Mouse (Mus musculus) thymus, postnatal 25 days (tissue): Measurements from ENCODE around the gene Sipa1l3.

Experiments used
- DNase-seq: peaks from one replicate; pipeline ENCODE4 v3.0.0; 2022

Sipa1l3 gene

DNA sequence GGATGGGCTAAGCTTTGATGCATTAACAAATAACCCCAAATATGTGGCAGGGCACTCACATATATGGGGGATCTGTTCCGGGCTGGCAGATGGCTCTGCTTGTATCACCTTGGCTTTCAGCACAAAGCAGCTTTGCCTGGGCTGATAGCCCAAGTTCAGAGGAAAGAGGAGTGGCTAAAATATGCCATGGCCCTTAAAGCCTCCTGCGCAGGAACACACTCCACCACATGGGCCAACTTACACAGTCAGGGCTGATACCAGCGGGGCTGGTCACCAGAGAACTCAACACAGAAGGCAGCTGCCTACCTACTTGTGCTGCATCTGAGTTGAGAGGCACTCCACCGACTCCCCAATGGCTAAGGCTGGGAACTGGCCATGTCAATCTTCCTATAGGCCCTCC, 111.6 kb downstream of the Sipa1l3 start:
- no peak for DNase-seq

DNA sequence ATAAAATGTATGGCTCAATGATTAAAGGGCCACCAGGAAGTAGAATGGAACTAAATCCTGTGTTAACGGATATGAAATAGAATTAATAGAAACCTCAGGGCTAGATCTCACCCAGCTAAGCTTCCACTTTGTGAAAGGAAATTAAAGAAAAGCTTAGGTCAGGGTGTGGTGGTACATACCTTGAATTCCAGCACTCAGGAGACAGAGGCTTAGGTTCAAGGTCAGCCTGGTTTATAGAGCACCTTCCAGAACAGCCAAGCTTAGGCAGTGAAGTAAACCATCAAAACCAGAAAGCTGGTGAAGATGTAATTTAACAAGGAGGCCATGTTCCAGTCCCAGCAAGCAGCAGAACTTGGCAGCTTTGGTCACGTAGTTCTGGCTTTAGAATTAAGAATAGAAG, 114.3 kb downstream of the Sipa1l3 start:
- DNase-seq = no peak

DNA sequence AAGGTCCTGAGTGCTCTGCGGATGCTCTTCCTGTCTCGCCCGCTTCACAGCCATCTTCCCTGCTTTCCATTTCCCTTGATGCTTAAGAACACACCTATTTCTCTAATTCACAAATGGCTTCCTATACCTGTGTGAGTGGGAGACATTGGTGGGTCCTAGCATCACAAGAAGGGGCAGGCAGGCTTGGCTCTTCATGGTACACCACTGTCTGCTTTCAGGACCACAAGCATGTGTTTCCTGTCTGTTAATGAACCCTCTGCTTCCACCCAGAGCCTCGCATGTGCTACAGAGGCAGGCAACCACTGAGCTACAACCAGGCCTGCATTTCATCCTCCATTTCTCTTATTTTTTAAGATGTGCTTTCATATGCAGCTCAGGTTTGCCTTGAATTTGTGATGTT, 116.4 kb downstream of the Sipa1l3 start:
- no peak for DNase-seq

DNA sequence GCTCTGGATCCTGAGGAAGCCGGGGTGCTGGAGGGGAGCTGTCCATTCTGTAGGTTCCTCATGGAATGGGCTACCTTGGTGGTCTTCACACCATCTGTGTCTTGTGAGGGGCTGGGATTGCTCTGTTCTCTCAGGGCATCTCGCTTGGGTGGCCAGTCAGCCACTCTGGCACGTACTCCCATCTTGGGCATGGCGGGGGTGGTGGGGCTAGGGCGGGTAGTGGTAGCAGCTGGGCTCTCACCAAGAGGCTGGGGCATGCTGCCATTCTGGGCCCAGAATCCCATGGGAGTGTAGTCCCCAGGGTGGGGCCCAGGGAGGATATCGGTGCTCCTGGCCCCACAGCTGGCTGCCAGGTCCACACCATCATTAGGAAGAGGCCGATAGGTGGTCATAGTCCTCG, 118.0 kb downstream of the Sipa1l3 start:
- no peak for DNase-seq

DNA sequence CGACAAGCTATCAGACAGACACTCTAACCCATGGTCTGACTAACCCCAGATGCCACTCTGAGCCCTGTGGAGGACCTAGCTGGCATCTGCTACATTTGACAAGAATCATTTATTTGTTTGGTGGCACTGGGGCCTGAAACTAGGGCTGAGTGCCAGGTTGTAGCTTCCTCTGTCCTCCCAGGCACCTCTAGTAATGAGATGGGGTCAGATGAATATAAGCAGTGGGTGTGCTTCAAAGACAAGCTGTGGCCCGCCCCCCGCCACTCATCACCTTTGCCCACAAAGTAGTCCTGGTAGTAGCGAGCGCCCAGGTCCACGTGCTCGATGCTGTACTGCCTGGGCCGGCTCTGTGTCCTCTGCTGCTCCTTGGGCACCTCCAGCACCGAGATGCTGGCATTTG, 119.4 kb downstream of the Sipa1l3 start:
- no peak for DNase-seq

- no peak for DNase-seq
Observed at GRCm38 (mm10) chr7:29397486-29397885, 121.0 kb downstream of the Sipa1l3 start.

GRCm38 (mm10) chr7:29396943-29397340, 121.5 kb downstream of the Sipa1l3 start:
- no peak for DNase-seq

GRCm38 (mm10) chr7:29396216-29396942, 122.1 kb downstream of the Sipa1l3 start:
- DNase-seq = no peak

GRCm38 (mm10) chr7:29395179-29395578, 123.3 kb downstream of the Sipa1l3 start:
- no peak for DNase-seq

DNA sequence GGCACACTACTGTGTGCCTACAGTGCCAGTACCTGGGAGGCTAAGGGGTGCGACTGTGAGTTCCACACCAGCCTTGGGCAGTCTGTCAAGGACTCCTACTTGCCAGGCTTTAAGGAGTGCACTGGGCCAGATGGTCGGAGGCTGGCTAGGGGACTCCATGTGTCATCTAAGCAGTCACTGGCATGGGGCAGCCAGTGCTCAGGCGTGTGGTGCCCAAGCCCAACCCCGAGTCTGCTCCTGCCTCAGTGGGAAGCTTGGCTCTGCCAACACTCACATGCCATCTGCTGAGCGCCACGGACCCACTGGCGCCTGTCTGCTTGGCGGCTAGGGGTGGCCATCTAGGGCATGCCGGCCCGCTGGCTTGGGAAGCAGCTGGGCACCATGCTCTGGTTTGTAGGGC, 125.1 kb downstream of the Sipa1l3 start:
- no peak for DNase-seq

- no peak for DNase-seq
Observed at GRCm38 (mm10) chr7:29392805-29393204, 125.6 kb downstream of the Sipa1l3 start.

GRCm38 (mm10) chr7:29391761-29392512, 126.5 kb downstream of the Sipa1l3 start:
- no peak for DNase-seq

- no peak for DNase-seq
Observed at GRCm38 (mm10) chr7:29391112-29391760, 127.2 kb downstream of the Sipa1l3 start.

DNA sequence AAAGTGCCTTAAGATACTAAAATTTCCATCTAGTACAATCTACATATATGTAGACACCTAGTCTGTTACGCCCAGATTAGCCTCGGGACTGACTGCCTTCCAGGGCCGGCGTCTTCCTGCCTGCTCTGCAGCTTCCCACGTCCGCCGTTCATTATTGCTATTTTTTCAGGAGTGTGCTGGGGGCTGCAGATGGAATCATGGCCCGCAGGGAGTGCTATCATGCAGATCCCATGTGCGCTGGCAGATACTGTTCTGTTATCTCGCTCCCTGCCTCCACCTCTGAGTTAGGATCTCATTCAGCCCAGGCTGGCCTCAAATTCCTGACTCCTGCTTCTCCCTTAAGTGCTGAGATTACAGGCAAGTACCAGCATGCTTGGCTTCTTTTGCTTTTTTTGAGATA, 128.2 kb downstream of the Sipa1l3 start:
- no peak for DNase-seq

GRCm38 (mm10) chr7:29387524-29388068, 130.8 kb downstream of the Sipa1l3 start:
- DNase-seq = no peak

DNA sequence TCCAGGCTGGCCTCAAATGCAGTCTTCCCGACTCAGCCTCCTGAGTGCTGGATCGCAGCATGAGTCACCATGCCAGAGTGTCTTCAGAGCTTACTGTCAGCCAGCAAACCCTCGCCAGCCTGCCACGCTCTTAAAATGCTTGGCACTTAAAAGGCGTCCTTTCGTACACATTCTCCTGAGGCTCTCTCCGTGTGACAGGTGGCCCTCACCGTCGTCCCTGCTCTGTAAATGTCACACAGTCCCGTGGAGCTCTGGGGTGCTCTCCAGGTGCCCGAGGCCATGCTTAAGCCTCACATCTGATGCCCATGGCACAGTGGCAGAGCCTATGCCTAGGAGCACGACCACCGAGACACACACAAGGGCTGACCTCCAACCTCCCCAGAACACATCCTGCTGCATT, 132.1 kb downstream of the Sipa1l3 start:
- DNase-seq = no peak

DNA sequence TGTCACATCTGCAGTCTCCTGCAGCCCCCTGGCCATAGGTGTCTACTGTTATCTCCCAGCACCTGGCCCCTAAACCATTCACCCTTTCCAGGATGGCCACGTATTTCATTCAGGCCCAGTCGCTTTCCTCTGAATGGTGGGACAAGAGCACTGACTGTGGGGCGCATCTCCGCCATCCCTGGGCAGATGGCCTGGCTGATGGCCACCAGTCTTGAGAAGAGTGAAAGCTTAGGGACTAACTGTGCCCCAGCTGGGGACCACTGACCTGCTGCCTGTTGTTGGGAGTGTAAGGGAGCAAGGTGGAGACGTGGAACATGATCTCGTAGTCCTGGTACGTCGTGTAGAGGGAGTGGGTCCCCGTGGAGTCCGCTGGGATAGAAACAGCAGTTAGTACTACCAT, 132.7 kb downstream of the Sipa1l3 start:
- no peak for DNase-seq

DNA sequence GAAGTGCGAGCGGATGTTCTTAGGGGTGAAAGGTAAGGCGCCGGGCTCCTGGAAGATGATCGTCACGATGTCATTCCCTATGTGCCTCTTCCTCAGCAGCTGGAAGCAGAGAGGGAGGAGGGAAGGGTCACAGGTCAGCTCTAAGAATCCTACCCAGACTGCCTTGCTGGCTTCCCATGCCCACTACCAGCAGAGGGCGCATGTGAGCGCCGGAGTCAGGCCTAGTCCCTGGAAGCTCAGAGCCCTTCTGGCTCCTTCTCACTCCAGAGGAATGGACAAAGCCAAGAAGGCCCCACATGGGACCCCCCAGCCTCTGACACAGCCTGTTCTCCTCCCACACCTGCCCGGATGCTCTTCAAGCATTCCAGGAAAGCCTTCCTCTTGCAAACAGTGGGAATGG, 135.2 kb downstream of the Sipa1l3 start:
- peak; percentile 81 for DNase-seq

- DNase-seq = no peak
Observed at GRCm38 (mm10) chr7:29381466-29382040, 136.9 kb downstream of the Sipa1l3 start.

DNA sequence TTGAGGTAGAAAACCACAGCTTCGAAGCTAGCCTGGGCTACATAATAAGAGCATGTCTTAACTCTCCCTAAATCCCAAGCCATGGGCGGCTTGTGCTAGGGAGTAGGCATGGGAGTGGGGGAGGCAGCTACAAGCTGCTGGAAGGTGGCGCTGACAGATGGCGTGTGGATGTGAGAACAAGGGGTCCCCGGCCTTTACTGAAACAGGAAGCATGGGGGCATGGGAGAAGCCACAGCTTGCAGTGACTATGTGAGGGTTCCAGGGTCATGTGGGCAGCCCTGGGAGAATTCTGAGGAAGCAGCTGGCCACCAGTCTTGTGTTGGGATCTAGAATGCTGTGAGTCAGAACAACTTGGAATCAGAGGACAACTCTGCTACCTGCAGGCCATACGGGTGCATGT, 144.4 kb downstream of the Sipa1l3 start:
- DNase-seq = no peak

DNA sequence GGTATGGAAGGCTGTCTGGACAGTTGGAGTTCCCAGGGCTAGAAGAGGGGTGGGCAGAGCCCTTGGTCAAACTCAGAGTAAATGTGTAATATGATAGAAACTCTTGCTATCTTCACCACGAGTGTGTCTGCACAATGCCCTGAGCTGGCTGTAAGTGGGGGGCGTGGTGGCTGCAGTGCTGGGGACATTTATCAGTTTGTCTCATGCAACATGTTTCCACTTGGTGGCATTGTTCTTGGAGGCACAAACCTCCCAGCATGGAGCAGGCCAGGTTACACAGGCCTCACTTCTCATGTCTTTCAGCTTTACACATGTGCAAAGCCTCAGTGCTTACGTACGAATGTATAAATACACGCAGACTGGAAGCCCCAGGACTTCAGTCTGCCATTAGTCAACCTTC, 146.3 kb downstream of the Sipa1l3 start:
- DNase-seq = no peak

DNA sequence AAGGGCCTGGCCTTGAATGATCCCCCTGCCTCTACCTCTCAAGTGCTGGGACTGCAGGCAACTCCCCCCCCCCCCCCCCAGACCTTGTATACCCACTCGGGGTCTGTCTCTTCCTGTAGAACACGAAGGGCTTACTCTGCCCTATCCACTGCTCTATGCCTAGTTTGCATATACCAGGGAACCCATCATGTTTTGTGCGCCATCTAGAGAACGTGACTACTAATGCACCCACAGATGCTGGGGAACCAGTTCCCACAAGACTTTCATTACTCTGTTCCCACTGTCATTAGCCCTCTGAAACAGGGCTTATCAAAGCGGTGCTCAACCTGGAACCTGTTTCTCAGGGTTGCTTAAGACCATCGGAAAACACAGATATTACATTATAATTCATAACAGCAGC, 148.4 kb downstream of the Sipa1l3 start:
- DNase-seq = peak; percentile 13

DNA sequence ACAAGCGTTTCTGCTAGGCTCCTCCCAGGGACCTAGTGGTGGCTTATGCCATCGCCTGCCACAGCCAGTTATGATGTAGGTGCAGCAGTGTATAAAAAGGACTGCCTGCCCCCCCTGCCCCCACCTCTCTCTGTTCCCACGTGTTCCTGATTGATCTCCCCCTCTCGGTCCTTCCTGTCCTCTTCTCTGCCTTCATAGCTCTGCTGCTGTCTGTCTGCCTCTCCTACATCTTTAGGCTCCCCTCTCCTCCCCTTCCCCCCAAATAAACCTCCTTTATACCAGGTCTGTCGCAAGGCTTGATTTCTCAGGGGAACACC, 150.5 kb downstream of the Sipa1l3 start:
- DNase-seq = peak; percentile 25
